Mouse (Mus musculus) layer of hippocampus, postnatal 25 days (tissue): ENCODE measurements around the gene Irgq. TPM values are rescaled to one million over a fixed set of nuclear protein-coding genes. Genes with fewer than 3 reads are reported as not detected.
"Not testable (repeated sequence)": the region's sequence is repeated elsewhere in the genome, so short reads cannot be mapped to it uniquely, and the experiment has no call there.

Experiments used
- DNase-seq, 2 experiments: peaks; one replicate each; pipeline ENCODE4 v3.0.0; 2022; ENCODE audit warnings: mixed read lengths in 2 of 2, low spot score in 1 of 2; ENCODE audit errors: extremely low spot score in 1 of 2
- total RNA-seq, 2 experiments: library from RNA; stranded (reverse); gene quantifications; 2 replicates each; pipeline ENCODE4 v1.2.3; 2021

Gene Irgq
- total RNA-seq, 2 experiments from 2014 or later: 69.0 to 71.9 TPM

- peak in 1 of 2 experiments; percentile 23 for DNase-seq
These were observed 22.8 kb upstream of the Irgq start for GRCm38 (mm10) chr7:24507726-24508114.

DNA sequence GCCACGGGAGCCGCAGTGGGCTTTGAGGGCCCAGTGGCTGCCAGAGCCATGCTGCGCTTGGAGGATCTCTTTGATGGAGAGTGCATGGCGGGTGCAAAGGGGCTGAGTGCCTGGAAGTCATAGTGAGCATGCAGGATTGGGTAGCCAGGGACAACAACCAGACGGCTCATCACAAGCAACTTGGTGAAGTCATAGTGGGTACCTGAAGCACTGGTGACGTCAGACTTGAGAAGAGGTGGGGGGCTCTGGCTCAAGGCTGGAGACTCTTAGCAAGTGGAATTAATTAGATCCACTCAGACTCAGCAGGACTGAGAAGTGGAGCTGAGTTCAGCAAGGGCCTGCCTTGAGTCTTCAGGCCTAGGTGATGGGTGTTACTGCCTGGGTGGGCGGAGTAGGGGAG, 18.1 kb upstream of the Irgq start, which contains the start of gene AC161166.1:
AC161166.1 (minus strand) TSS at position 101 of the 400 bp plus-strand sequence.
- DNase-seq: no peak

DNA sequence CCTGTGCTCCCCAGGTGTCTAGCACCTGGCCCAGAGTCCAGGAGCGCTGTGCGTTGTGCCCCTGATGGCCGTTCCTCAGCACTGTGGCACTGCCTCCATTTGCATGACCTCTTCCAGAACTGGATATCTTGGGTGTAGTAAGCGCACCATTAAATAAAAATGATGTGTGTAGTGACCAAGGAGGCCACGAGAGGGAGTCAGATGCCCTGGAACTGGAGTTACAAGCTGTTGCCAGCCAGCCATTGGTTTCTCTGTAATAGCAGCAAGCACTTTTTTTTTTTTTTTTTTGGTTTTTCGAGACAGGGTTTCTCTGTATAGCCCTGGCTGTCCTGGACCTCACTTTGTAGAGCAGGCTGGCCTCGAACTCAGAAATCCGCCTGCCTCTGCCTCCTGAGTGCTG, 14.2 kb upstream of the Irgq start:
- DNase-seq: peak in 1 of 2 experiments; percentile 49

DNA sequence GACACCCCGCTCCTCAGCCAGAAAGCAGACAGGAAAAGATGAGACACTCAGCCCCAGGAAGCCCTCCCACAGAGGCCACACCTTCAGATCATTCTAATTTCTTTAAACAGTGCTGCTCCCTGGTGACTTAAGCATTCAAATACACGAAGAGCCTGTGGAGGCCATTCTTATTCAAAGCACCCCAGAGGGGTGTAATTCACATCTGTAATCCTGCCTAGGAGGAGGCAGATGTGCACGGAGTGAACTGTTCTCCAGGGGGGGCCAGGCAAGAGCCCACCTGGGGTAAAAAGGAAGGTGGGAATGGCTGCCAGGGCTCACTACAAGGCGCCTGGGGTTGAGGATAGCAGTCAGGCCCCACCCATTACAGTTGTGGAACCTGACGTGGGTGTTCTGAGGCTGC, 13.4 kb upstream of the Irgq start:
- no peak for DNase-seq

DNA sequence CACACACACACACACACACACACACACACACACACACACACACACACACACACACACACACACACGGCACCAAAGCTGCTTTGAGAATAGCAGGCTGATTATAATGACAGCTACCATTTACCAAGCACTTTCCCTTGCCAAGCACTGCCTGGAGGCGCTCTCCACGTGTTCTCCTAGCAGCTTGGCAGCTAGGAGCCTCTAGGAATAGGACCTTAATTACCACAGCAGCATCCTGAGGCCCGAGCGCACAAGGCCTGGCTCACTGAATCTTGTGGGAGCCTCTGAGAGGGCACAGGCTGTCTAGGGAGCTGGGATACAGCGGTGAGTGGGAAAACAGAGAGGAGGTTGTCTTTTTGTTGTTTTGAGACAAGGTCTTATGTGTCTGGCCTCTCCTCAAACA, 12.8 kb upstream of the Irgq start:
- DNase-seq: no peak

- DNase-seq: no peak
These were observed 11.4 kb upstream of the Irgq start for GRCm38 (mm10) chr7:24519130-24519529.

DNA sequence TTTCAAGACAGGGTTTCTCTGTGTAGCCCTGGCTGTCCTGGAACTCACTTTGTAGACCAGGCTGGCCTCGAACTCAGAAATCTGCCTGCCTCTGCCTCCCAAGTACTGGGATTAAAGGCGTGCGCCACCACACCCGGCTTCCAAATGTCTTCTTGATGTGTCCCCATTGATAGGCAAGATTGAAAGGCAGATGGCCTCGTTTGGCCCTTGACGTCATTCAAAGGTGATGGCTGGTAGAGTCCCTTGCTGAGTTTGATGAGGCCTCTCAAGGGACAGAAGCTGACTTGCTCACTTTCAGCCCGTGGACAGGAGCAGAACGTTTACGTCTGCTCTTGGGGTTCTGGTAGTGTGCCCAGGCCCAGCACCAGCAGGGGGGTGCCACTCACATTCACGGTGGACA, 10.4 kb upstream of the Irgq start:
- DNase-seq: not testable (repeated sequence)

- no peak for DNase-seq
These were observed 7.7 kb upstream of the Irgq start for GRCm38 (mm10) chr7:24522805-24523204.

DNA sequence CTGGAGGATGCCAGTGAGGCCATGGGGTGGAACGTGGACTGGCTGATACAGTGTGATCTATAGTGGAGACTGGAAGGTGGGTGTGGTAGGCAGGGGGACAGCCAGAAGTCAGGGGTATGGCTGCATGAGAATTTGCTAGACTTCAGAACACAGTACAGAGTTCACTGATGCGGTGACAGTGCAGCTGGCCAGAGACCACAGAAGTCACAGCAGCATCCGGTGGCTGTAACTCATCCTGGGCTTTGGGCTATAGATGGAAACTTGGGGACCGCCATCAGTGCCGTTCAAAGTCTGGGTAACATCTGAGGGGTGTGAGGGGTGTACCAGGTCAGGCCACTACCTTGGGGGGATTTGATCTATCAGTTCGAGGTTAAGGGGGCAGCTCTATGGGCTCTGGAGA, 6.8 kb upstream of the Irgq start:
- no peak for DNase-seq

DNA sequence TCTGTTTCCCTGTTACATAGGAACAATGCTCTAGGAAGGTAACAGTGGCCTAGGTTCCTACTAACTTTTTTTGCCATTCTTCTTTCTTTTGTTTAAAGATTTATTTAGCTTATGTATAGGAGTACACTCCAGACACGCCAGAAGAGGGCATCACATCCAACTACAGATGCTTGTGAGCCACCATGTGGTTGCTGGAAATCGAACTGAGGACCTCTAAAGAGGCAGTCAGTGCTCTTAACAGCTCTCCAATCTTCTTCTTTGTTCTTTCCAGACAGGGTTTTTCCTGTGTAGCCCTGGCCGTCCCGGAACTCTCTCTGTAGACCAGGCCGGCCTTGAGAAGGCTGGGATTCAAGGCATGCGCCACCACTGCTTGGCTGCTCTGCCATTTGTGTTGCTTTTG, 5.5 kb upstream of the Irgq start:
- no peak for DNase-seq

GRCm38 (mm10) chr7:24525686-24526420, 4.6 kb upstream of the Irgq start:
- DNase-seq: no peak

DNA sequence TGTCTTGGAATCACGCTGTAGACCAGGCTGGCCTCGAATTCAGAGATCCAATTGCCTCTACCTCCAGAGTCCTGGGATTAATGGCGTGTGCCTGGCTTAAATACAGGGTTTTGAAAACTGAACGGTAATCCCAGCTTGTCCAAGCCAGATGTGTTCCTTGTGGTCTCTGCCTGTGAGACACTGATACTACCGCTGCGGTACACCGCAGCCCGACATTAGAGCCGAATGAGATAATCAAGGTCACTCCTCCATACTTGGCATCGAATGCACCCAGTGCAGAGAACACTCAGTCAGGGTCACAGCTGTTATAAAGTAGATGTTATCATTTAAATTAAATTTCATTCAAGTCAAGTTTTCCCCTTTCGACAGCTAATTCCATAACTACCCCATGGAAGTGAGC, 1.6 kb upstream of the Irgq start:
- no peak for DNase-seq

GRCm38 (mm10) chr7:24529580-24529979, 909 bp upstream of the Irgq start:
- DNase-seq: no peak

GRCm38 (mm10) chr7:24531211-24531971, 902 bp downstream of the Irgq start:
- DNase-seq: peak; percentile 56 to 66

GRCm38 (mm10) chr7:24533031-24533571, 2.6 kb downstream of the Irgq start:
- no peak for DNase-seq

DNA sequence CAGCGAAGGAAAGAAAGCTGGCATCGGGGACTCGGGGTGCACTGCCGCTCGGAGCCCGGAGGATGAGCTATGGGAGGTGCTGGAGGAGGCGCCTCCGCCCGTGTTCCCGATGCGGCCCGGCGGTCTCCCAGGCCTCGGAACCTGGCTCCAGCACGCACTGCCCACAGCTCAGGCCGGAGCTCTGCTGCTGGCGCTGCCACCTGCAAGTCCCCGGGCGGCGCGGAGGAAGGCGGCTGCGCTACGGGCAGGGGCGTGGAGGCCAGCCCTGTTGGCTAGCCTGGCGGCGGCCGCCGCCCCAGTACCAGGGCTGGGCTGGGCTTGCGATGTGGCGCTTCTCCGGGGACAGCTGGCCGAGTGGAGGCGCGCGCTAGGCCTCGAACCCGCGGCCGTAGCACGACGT, 3.3 kb downstream of the Irgq start:
- DNase-seq: no peak

DNA sequence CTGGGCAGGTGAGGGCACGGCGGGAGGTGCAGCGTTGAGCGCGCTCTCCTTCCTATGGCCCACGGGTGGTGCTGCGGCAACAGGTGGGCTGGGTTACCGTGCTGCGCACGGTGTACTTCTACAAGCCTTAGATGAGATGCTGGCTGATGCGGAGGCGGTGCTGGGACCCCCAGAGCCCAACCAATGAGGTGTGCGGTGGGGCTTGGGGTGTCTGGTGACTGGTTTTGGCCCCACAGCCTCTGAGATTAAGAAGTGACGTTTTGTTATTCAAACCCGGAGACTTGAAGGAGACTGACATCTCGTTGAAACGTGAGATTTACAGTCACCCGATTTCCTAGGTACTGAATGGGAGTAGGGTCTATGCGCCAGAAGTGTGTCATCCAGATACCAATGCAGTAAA, 3.8 kb downstream of the Irgq start:
- DNase-seq: no peak

DNA sequence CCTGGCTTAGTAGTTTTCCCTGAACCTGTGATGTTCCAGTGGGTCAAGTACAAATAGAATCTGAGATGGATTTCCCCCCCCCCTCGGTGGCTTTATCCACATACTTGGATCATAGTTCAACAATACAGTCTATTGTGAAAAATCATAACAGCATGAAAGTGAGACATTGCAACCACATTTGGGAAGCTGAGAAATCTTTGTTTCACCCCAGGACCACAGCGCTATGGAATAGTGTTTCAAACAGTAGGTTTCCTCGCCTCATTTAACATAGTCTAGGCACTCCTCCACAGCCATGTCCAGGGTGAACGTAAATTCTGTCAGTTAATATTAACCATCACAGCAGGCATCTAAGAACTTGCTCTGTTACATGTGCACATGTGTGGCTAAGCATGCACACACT, 6.6 kb downstream of the Irgq start:
- no peak for DNase-seq

- DNase-seq: no peak
These were observed 7.1 kb downstream of the Irgq start for GRCm38 (mm10) chr7:24537591-24537990.

GRCm38 (mm10) chr7:24538154-24538553, 7.7 kb downstream of the Irgq start:
- no peak for DNase-seq

DNA sequence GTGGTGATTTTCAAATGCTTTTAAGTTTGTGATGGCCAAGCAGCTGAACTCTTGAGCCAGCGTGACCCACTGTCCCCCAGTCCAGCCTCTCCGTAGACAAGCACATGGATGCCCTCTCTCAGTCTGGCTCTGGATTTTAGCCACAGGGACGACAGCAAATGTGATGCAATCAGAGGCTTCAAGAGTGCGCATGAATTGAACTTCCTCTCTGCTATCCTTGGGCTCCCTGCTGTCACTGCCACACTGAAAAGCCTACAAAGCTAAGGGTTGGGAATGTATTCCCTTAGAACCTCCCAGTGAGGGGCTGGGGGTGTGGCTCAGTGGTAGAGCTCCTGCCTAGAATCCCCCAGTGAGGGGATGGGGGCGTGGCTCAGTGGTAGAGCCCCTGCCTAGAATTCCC, 8.2 kb downstream of the Irgq start:
- DNase-seq: no peak

DNA sequence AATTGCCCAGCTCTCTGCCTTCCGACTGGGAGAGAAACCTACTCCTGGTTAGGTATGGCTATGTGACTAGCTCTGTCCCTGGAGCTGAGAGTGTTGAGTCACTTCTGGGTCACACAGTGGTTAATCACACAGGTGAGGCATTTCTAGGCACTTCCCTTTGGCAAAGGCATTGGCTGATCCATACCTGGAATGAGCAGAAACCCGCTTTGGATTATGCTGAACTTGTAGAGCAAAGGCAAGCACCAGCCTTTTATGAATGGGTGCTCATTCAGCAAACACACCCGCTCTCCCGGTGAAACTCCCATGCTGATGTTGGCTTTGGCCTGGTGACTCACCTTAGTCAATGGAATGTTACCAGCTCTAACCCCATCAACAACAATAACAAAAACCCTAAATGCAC, 9.2 kb downstream of the Irgq start:
- no peak for DNase-seq
